Mouse (Mus musculus): ENCODE measurements around the gene Slc51a.

- TF ChIP-seq POLR2A (IDR thresholded peaks at IDR 0.05; ENCODE audit: low read depth, low read length) (no peak), CTCF (conservative IDR thresholded peaks at IDR 0.05 in 1 of 2, IDR thresholded peaks at IDR 0.05 in 1 of 2; ENCODE audit: low read depth in 2 of 2, low read length in 2 of 2) (no peak), GABPA (IDR thresholded peaks at IDR 0.05; ENCODE audit: insufficient replicate concordance, low read depth, low read length) (no peak), POLR2AphosphoS2 (IDR thresholded peaks at IDR 0.05; ENCODE audit: low read depth, low read length) (no peak), MAX (IDR thresholded peaks at IDR 0.05; ENCODE audit: low read length) (no peak), HCFC1 (IDR thresholded peaks at IDR 0.05; ENCODE audit: low read depth, low read length) (no peak), USF1 (IDR thresholded peaks at IDR 0.05; ENCODE audit: low read depth, low read length) (no peak), SIN3A (IDR thresholded peaks at IDR 0.05; ENCODE audit: low read length) (no peak), MXI1 (IDR thresholded peaks at IDR 0.05; ENCODE audit: low read depth, low read length) (no peak), TCF12 (IDR thresholded peaks at IDR 0.05; ENCODE audit: low read depth, low read length) (no peak), SMC3 (IDR thresholded peaks at IDR 0.05; ENCODE audit: low read depth, low read length) (no peak), MAFK (IDR thresholded peaks at IDR 0.05; ENCODE audit: insufficient replicate concordance, low read length) (no peak), EP300 (IDR thresholded peaks at IDR 0.05; ENCODE audit: low read length) (no peak), KAT2A (IDR thresholded peaks at IDR 0.05; ENCODE audit: insufficient replicate concordance, low read length) (no peak)
Measured at GRCm38 (mm10) chr16:32508506-32509065, 20.9 kb upstream of the Slc51a start.
